Mouse (Mus musculus): ENCODE data around the gene Gm21294.
"Not testable (repeated sequence)": the region's sequence is repeated elsewhere in the genome, so short reads cannot be mapped to it uniquely, and the experiment has no call there.

Gm21294 gene

DNA sequence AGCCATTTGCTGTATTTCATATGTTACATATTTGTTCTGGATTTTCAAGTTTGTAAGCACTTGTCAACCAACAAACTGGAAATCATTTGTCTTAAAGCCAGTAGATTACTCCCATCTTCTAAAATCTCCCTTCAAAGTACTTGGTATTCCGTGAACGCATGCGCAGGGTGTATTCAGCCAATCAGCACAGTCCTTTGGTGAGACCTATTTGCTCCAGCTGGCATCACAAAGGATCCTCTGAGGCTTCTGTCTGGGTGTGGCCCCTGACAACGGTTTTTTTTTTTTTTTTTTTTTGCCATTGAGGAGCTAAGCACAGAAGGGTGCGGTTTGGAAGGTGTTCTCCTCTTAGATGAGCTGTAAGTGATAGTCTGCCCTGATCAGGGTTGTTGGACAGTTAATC lies at the start of gene Gm21294:
Gm21294 (plus strand) TSS at position 301 of the 400 bp plus-strand sequence.
- DNase-seq, result not testable (repeated sequence)

- DNase-seq, result peak; percentile 0 to 1
These were observed 73.6 kb downstream of the Gm21294 start for GRCm38 (mm10) chrY:89126246-89126645.

Data from B cell, adult 2 months (primary cell).